Mouse (Mus musculus) thymus, adult 2 months (tissue): ENCODE measurements at regions not wholly inside any gene's neighbourhood (a gene's known extent, or its start where the extent isn't known, plus 50 kb on each side); places are given as distances from the start of the nearest gene placed in this dataset.

Experiments
- CTCF ChIP-seq: fragments of 200-500 bp; IDR thresholded peaks from 2 replicates; pipeline ENCODE4 v1.5.1; 2012; ENCODE audit warnings: mild to moderate bottlenecking, control low read depth, low read length, moderate library complexity, borderline replicate concordance; ENCODE audit not compliant: control insufficient read depth, poor library complexity, insufficient read depth; ENCODE audit errors: extremely low read depth
- POLR2A ChIP-seq: fragments of 200-500 bp; IDR thresholded peaks from 2 replicates; pipeline ENCODE4 v1.6.1; 2012; ENCODE audit warnings: mild to moderate bottlenecking, low read length, control low read depth, moderate library complexity; ENCODE audit not compliant: control insufficient read depth, poor library complexity, insufficient read depth; ENCODE audit errors: extremely low read depth

GRCm38 (mm10) chr1:150164890-150165596, 65.2 kb downstream of the Ptgs2 start:
- TF ChIP-seq CTCF (no peak), POLR2A (no peak)
